Mouse (Mus musculus) cortical plate, adult 2 months (tissue): ENCODE data around the gene Map3k6.

Experiments
- CTCF ChIP-seq: fragments of 200-500 bp; IDR thresholded peaks from 2 replicates; pipeline ENCODE4 v1.5.1; 2011; ENCODE audit warnings: mild to moderate bottlenecking, control low read depth, low read length; ENCODE audit not compliant: insufficient read depth; ENCODE audit errors: extremely low read depth
- POLR2A ChIP-seq: fragments of 200-500 bp; IDR thresholded peaks from 2 replicates; pipeline ENCODE4 v1.6.1; 2011; ENCODE audit warnings: mild to moderate bottlenecking, low read length, control low read depth; ENCODE audit not compliant: insufficient read depth; ENCODE audit errors: extremely low read depth

DNA sequence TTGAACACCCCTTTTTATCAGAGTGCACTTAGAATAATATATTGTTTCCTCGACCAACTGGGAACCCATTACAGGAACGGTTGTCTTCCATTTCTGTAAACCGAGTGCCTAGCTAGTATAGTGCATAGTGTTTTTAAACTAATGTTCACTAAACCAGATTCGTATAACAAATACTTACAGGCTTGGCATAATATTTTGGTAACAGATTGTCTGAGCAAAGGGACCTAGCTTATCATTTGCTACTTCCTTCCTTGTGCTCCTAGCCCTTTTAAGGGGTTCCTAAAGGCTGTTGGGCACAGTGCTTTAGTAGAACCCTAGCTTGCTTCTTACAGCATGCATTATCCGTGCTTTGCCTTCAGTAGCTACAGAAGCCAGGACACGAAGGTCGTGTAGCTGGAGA, 40.9 kb downstream of the Map3k6 start:
- TF ChIP-seq CTCF (no peak), POLR2A (no peak)
